Mouse (Mus musculus) ES-E14 (cell line): ENCODE data around the gene Rgsl1. TPM values are rescaled to one million over a fixed set of nuclear protein-coding genes. Genes with fewer than 3 reads are reported as not detected.

Source experiments
- DNase-seq: peaks from one replicate; pipeline ENCODE4 v3.0.0-alpha.2; 2013; ENCODE audit warnings: low read depth, low spot score
- H3K27ac ChIP-seq: 2 replicates; pipeline ENCODE4 v1.5.1; 2012; ENCODE audit warnings: low read depth, mild to moderate bottlenecking, low read length, moderate library complexity, mixed read lengths; ENCODE audit not compliant: poor library complexity, insufficient read depth, severe bottlenecking
- H3K36me3 ChIP-seq: 2 replicates; pipeline ENCODE4 v1.6.1; 2012; ENCODE audit warnings: mild to moderate bottlenecking, low read length, moderate library complexity, mixed read lengths; ENCODE audit not compliant: control insufficient read depth, poor library complexity, insufficient read depth, severe bottlenecking
- H3K4me1 ChIP-seq, 2 experiments: fragments of 150-350 bp in 1 of 2; sonication (generic) in 1 of 2; 2 replicates each; pipeline ENCODE4 v1.6.1; 2012; ENCODE audit warnings: low read length in 2 of 2, mild to moderate bottlenecking in 1 of 2, mixed read lengths in 1 of 2; ENCODE audit not compliant: control insufficient read depth in 2 of 2, insufficient read depth in 2 of 2, poor library complexity in 1 of 2
- H3K4me3 ChIP-seq, 2 experiments: fragments of 150-350 bp in 1 of 2; sonication (generic) in 1 of 2; 2 replicates each; pipeline ENCODE4 v1.5.1; 2012; ENCODE audit warnings: low read length in 2 of 2, low read depth in 1 of 2, mild to moderate bottlenecking in 1 of 2, mixed read lengths in 1 of 2; ENCODE audit not compliant: insufficient read depth in 1 of 2, poor library complexity in 1 of 2, severe bottlenecking in 1 of 2
- H3K9ac ChIP-seq: 2 replicates; pipeline ENCODE4 v1.6.1; 2012; ENCODE audit warnings: low read depth, mild to moderate bottlenecking, low read length, mixed read lengths; ENCODE audit not compliant: poor library complexity, insufficient read depth, severe bottlenecking
- H3K9me3 ChIP-seq: fragments of 150-350 bp; sonication (generic); 2 replicates; pipeline ENCODE4 v1.6.1; 2012; ENCODE audit warnings: low read depth, mild to moderate bottlenecking, low read length; ENCODE audit not compliant: control insufficient read depth, insufficient read depth
- CHD2 ChIP-seq: IDR thresholded peaks from 2 replicates; pipeline ENCODE4 v1.6.1; 2014; ENCODE audit warnings: mild to moderate bottlenecking, low read depth, low read length, inconsistent platforms
- HCFC1 ChIP-seq: IDR thresholded peaks from 2 replicates; pipeline ENCODE4 v1.6.1; 2012; ENCODE audit warnings: low read length, inconsistent platforms, borderline replicate concordance; ENCODE audit not compliant: insufficient read depth
- MAFK ChIP-seq: IDR thresholded peaks from 2 replicates; pipeline ENCODE4 v1.6.1; 2014; ENCODE audit warnings: mild to moderate bottlenecking, low read depth, low read length, inconsistent platforms; ENCODE audit not compliant: insufficient read depth
- ZC3H11A ChIP-seq: IDR thresholded peaks from 2 replicates; pipeline ENCODE4 v1.6.1; 2012; ENCODE audit warnings: low read depth, mild to moderate bottlenecking, inconsistent platforms, low read length, borderline replicate concordance
- ZNF384 ChIP-seq: IDR thresholded peaks from 2 replicates; pipeline ENCODE4 v1.6.1; 2012; ENCODE audit warnings: low read depth, low read length, inconsistent platforms
- in situ Hi-C, 2 experiments: fragments of 600-800 bp; cut with MboI; formaldehyde crosslinking; loops; one replicate each; pipeline ENCODE4 v1.15.1; 2025; ENCODE audit warnings: low sequenced_read_pairs in 2 of 2, inconsistent platforms in 1 of 2; ENCODE audit not compliant: unreplicated experiment in 2 of 2
- total RNA-seq: library from RNA; depleted of rRNA; stranded (reverse); fragments of 300-350 nt; gene quantifications from 2 replicates; pipeline ENCODE4 v1.2.3, GENCODE M21; 2012

Gene Rgsl1
- total RNA-seq, 1 experiment = not detected

DNA sequence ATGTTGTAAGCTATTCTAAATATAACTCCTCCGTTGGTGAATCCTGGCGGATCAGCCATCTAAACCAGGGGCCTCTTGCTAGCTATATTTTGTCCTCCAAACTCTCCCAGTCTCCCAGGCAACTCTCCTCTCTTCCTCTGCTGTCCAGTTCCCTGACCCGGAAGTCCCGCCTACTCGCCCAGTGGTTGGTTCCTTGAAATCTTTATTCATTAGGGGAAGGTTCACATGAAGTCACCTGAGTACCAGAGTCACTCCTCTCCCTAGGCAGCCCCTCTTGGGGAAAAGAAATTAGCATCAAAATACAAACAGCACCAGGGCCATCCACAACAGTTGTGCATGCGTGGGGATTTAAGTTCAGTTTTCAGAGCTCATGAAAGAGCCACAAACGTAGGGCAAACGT lies 77.6 kb downstream of the Rgsl1 start:
- TF ChIP-seq MAFK = no peak
- TF ChIP-seq HCFC1 = no peak
- TF ChIP-seq ZNF384 = no peak
- no peak for TF ChIP-seq ZC3H11A
- TF ChIP-seq CHD2 = no peak
- Histone ChIP-seq H3K9me3 (no peaks in the 10 kb centered on the region), H3K9ac (no peak overlapping the region), H3K27ac (no peak overlapping the region), H3K4me3 (peak overlapping the region in 1 of 2 experiments; percentile 72; a peak in 2 of 4 replicates), H3K4me1 (peaks cover 0 to 2% of the 10 kb centered on the region in 2 experiments; a peak in 1 of 4 replicates), H3K36me3 (no peaks in the 10 kb centered on the region)
- in situ Hi-C loops = no loop called here
- DNase-seq = peak; percentile 68

DNA sequence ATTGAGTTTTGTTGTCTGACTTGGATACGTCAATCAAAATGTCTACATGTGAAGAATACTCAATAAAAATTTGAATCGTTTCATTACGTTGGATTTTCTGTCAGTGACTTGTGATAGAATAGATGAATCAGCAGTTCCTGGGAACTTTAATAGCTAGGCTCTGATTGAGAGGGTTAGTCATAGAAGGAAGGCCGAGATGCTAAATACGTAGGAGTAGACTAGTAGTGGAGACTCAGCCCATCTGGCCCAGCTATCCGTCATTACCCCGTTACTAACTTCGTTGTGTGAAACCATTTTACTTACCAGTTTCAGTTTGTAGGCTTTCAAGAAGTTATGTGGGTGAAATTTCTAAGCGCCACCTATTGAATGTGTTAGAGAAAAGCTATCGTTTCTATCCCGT lies 79.8 kb downstream of the Rgsl1 start:
- Histone ChIP-seq H3K4me1 (peaks cover 0 to 2% of the 10 kb centered on the region in 2 experiments; a peak in 1 of 4 replicates), H3K27ac (no peak overlapping the region), H3K9me3 (no peaks in the 10 kb centered on the region), H3K36me3 (no peaks in the 10 kb centered on the region), H3K4me3 (no peak overlapping the region), H3K9ac (no peak overlapping the region)
- no peak for DNase-seq
- TF ChIP-seq MAFK (no peak), ZNF384 (no peak)
- in situ Hi-C loops = no loop called here

GRCm38 (mm10) chr1:153753725-153754464 lies 90.0 kb downstream of the Rgsl1 start:
- no peak overlapping the region for H3K4me3 ChIP-seq
- no peaks in the 10 kb centered on the region for H3K9me3 ChIP-seq
- no peak for DNase-seq
- no peak for TF ChIP-seq ZC3H11A
- TF ChIP-seq ZNF384 = no peak
- no peak for TF ChIP-seq MAFK
- no peak for TF ChIP-seq CHD2
- TF ChIP-seq HCFC1 = no peak
- no peak overlapping the region for H3K9ac ChIP-seq
- in situ Hi-C loops = no loop called here
- no peaks in the 10 kb centered on the region; a peak in 1 of 4 replicates for H3K4me1 ChIP-seq
- H3K27ac ChIP-seq = no peak overlapping the region
- no peaks in the 10 kb centered on the region for H3K36me3 ChIP-seq

GRCm38 (mm10) chr1:153752521-153752920 lies 91.4 kb downstream of the Rgsl1 start:
- Histone ChIP-seq H3K4me1 (peaks cover 0 to 5% of the 10 kb centered on the region in 2 experiments; a peak in 1 of 4 replicates), H3K9ac (no peak overlapping the region), H3K9me3 (no peaks in the 10 kb centered on the region), H3K36me3 (no peaks in the 10 kb centered on the region), H3K27ac (no peak overlapping the region), H3K4me3 (no peak overlapping the region)
- in situ Hi-C loops = no loop called here
- TF ChIP-seq MAFK (no peak), CHD2 (no peak), ZNF384 (no peak), HCFC1 (no peak), ZC3H11A (no peak)
- DNase-seq = no peak

DNA sequence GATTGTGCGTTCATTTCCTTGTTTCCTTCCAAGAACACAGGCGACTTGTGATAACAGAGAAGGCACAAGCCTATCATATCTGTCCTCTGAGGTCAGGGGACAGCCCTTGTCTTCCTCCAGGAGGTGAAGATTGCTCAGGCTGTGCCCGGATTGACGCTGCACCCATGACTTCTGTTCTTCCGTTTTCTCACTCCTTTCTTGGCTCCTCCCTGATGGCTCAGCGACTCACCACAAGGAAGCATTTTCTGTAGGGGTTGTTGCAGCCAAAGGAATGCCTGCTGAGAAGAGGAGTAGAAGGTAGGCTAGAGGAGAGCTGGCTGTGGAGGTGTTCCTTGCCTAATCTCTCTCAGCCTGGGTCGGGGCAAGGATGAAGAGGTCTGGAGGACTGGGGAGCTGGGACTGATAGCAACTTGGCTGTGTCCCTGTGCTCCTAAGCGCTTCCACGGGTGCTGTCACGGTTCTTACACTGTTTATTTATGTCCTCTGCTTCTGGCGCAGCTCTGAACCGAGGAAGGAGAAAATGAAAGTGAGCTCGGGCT lies 92.1 kb downstream of the Rgsl1 start:
- in situ Hi-C loops = no loop called here
- Histone ChIP-seq H3K36me3 (no peaks in the 10 kb centered on the region), H3K4me3 (no peak overlapping the region), H3K27ac (no peak overlapping the region), H3K9me3 (no peaks in the 10 kb centered on the region), H3K4me1 (peaks cover 0 to 5% of the 10 kb centered on the region in 2 experiments; a peak in 1 of 4 replicates), H3K9ac (no peak overlapping the region)
- TF ChIP-seq CHD2 = no peak
- no peak for TF ChIP-seq MAFK
- no peak for TF ChIP-seq HCFC1
- TF ChIP-seq ZC3H11A = no peak
- no peak for TF ChIP-seq ZNF384
- DNase-seq = no peak
